Mouse (Mus musculus) erythroblast, adult 5-6 weeks (primary cell): ENCODE measurements around the gene Ppm1l. TPM values are rescaled to one million over a fixed set of nuclear protein-coding genes. Genes with fewer than 3 reads are reported as not detected.

Experiments
- ATAC-seq: replicated peaks from 2 replicates; pipeline ENCODE4 v1.8.0; 2016; ENCODE audit warnings: moderate number of reproducible peaks, mild to moderate bottlenecking, moderate TSS enrichment, inconsistent platforms; ENCODE audit not compliant: poor library complexity, low FRiP score, severe bottlenecking
- total RNA-seq, 2 experiments: library from RNA; stranded (forward) in 1 of 2; stranded (reverse) in 1 of 2; fragments of 150-400 nt in 1 of 2; fragments of 200-764, 138-1000 nt in 1 of 2; gene quantifications; 2 replicates each; pipeline versions ENCODE4 v1.2.3 to v1.2.4; 2015 to 2017; ENCODE audit warnings: low replicate concordance in 2 of 2

Gene Ppm1l
- total RNA-seq, 2 experiments from 2014 or later, result 4.8 to 12.9 TPM

GRCm38 (mm10) chr3:69519789-69520558, 203.3 kb downstream of the Ppm1l start:
- no peak for ATAC-seq

GRCm38 (mm10) chr3:69522270-69522669, 205.6 kb downstream of the Ppm1l start:
- no peak for ATAC-seq

- no peak for ATAC-seq
These were observed 207.9 kb downstream of the Ppm1l start for GRCm38 (mm10) chr3:69524356-69525071.

- ATAC-seq, result no peak
These were observed 208.4 kb downstream of the Ppm1l start for GRCm38 (mm10) chr3:69525072-69525529.

- no peak for ATAC-seq
These were observed 210.7 kb downstream of the Ppm1l start for GRCm38 (mm10) chr3:69527384-69527783.

GRCm38 (mm10) chr3:69529576-69529975, 212.9 kb downstream of the Ppm1l start:
- ATAC-seq, result no peak

- ATAC-seq, result no peak
These were observed 214.8 kb downstream of the Ppm1l start for GRCm38 (mm10) chr3:69531511-69531910.

GRCm38 (mm10) chr3:69532687-69533086, 216.0 kb downstream of the Ppm1l start:
- ATAC-seq, result no peak

GRCm38 (mm10) chr3:69535486-69535885, 218.8 kb downstream of the Ppm1l start:
- no peak for ATAC-seq

GRCm38 (mm10) chr3:69535941-69536647, 219.4 kb downstream of the Ppm1l start:
- no peak for ATAC-seq

- no peak for ATAC-seq
These were observed 226.3 kb downstream of the Ppm1l start for GRCm38 (mm10) chr3:69542962-69543361.

GRCm38 (mm10) chr3:69543730-69544129, 227.1 kb downstream of the Ppm1l start:
- no peak for ATAC-seq

- no peak for ATAC-seq
These were observed 228.4 kb downstream of the Ppm1l start for GRCm38 (mm10) chr3:69545017-69545416.

GRCm38 (mm10) chr3:69548704-69549455, 232.2 kb downstream of the Ppm1l start:
- no peak for ATAC-seq

- no peak for ATAC-seq
These were observed 232.9 kb downstream of the Ppm1l start for GRCm38 (mm10) chr3:69549602-69550001.

- ATAC-seq, result no peak
These were observed 238.8 kb downstream of the Ppm1l start for GRCm38 (mm10) chr3:69555511-69555910.

- ATAC-seq, result no peak
These were observed 239.6 kb downstream of the Ppm1l start for GRCm38 (mm10) chr3:69556092-69556778.

- ATAC-seq, result no peak
These were observed 242.8 kb downstream of the Ppm1l start for GRCm38 (mm10) chr3:69559316-69559974.

- ATAC-seq, result no peak
These were observed 243.3 kb downstream of the Ppm1l start for GRCm38 (mm10) chr3:69559975-69560330.
